Mouse (Mus musculus) limb, embryonic 14.5 days (tissue): ENCODE data around the gene Syncrip. TPM values are rescaled to one million over a fixed set of nuclear protein-coding genes. Genes with fewer than 3 reads are reported as not detected.
"Not testable (repeated sequence)": the region's sequence is repeated elsewhere in the genome, so short reads cannot be mapped to it uniquely, and the experiment has no call there.

Experiments
- ATAC-seq: fragments of 200-750 bp; cut with Nextera tagmentation; 2 replicates; pipeline ENCODE4 v1.8.0; 2017; ENCODE audit warnings: low read depth, moderate number of reproducible peaks, moderate TSS enrichment; ENCODE audit not compliant: low FRiP score
- DNase-seq: peaks from one replicate; pipeline ENCODE4 v3.0.0-alpha.2; 2015; ENCODE audit warnings: low spot score
- H3K27ac ChIP-seq: fragments of 300-500 bp; sonication (generic); replicated peaks from 2 replicates; pipeline ENCODE4 v1.5.1; 2014; ENCODE audit warnings: low read depth, mild to moderate bottlenecking, low read length, moderate library complexity, mixed read lengths
- H3K27me3 ChIP-seq: fragments of 300-500 bp; sonication (generic); 2 replicates; pipeline ENCODE4 v1.6.1; 2014; ENCODE audit warnings: low read length, mixed read lengths; ENCODE audit not compliant: control insufficient read depth, insufficient read depth
- H3K36me3 ChIP-seq: fragments of 300-500 bp; sonication (generic); 2 replicates; pipeline ENCODE4 v1.6.1; 2014; ENCODE audit warnings: mild to moderate bottlenecking, low read length, moderate library complexity, mixed read lengths; ENCODE audit not compliant: control insufficient read depth, insufficient read depth
- H3K4me1 ChIP-seq: fragments of 300-500 bp; sonication (generic); 2 replicates; pipeline ENCODE4 v1.6.1; 2014; ENCODE audit warnings: antibody characterized with exemption, low read length, mixed read lengths; ENCODE audit not compliant: control insufficient read depth, insufficient read depth
- H3K4me2 ChIP-seq: fragments of 300-500 bp; sonication (generic); replicated peaks from 2 replicates; pipeline ENCODE4 v1.6.1; 2014; ENCODE audit warnings: low read depth, mild to moderate bottlenecking, low read length, moderate library complexity; ENCODE audit not compliant: severe bottlenecking
- H3K4me3 ChIP-seq: fragments of 300-500 bp; sonication (generic); replicated peaks from 2 replicates; pipeline ENCODE4 v1.5.1; 2014; ENCODE audit warnings: low read length
- H3K9ac ChIP-seq: fragments of 300-500 bp; sonication (generic); 2 replicates; pipeline ENCODE4 v1.6.1; 2014; ENCODE audit warnings: mild to moderate bottlenecking, low read depth, low read length, moderate library complexity; ENCODE audit not compliant: severe bottlenecking
- H3K9me3 ChIP-seq: fragments of 300-500 bp; sonication (generic); 2 replicates; pipeline ENCODE4 v1.6.1; 2016; ENCODE audit warnings: low read length; ENCODE audit not compliant: control insufficient read depth
- POLR2A ChIP-seq: fragments of 200-500 bp; IDR thresholded peaks from 2 replicates; pipeline ENCODE4 v1.8.0; 2012; ENCODE audit warnings: inconsistent platforms, mild to moderate bottlenecking, moderate library complexity, borderline replicate concordance; ENCODE audit not compliant: insufficient read depth, insufficient read length; ENCODE audit errors: extremely low read depth
- WGBS: fragments of 180-500 bp; shearing (Covaris S2); extraction: QIAGEN DNeasy Blood & Tissue Kit; methylation state at CpG from one replicate; pipeline ENCODE4 v1.1.7; 2014; 5-methylcytosine and 5-hydroxymethylcytosine counted together
- polyA plus RNA-seq, 2 experiments: library from polyadenylated mRNA; depleted of rRNA in 1 of 2; stranded (reverse) in 1 of 2; unstranded in 1 of 2; fragments of >200 nt; fragmentation: Nextera tagmentation in 1 of 2; extraction: Ambion mirVana in 1 of 2; gene quantifications; 2 replicates each; pipeline versions ENCODE4 v1.2.1 to v1.2.3; 2012 to 2014

The Syncrip gene
- polyA plus RNA-seq (2012; rRNA removed), result 59.8 and 86.2 TPM in 2 replicates
- 119 and 122 TPM in 2 replicates for polyA plus RNA-seq (2014; fragmentation: Nextera tagmentation; extraction: Ambion mirVana)

DNA sequence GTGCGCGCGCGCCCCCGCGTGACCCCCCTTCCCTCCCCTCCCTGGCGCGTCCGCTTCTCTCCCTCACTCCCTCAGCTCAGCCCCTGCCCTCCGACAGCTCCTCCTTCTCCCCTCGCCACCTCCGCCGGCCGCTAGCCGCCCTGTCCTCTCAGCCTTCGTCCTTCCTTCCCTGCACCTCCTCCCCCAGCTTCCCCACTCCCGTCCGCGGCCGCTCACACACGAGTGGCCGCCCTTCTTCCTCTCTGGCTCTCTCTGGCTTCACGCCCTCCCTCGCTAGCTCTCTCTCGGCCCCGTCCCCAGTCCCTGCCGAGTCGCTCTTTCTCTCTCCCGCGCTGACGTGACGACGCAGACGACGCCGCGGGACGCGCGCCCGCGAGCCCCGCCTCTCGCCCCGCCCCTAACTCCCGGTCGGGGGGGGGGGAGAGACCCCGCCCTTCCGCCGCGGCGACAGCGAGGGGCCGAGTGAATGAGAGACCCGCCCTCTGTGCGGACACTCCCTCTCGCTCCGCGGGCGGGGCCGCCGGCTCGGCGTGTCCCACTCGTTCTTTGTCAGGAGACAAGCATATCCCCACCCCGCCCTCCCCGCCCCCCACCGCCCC, at the start of gene Syncrip:
Syncrip (minus strand) TSS at position 345 of the 599 bp plus-strand sequence.
- H3K9ac ChIP-seq, result peak within 1 kb of the TSS; percentile 98
- H3K4me1 ChIP-seq, H3K27me3 ChIP-seq, H3K9me3 ChIP-seq: not testable (repeated sequence)
- H3K27ac ChIP-seq, result peak within 1 kb of the TSS; percentile 98
- peak; percentile 69; the same call in 1 of the 2 replicates for TF ChIP-seq POLR2A
- under 1% methylated on average over 29 of the region's 68 CpGs for WGBS
- ATAC-seq (peak; percentile 93), DNase-seq (peak; percentile 95)
- H3K36me3 ChIP-seq, result peaks cover 18% of the 10 kb centered on the region; the same call in 1 of the 2 replicates
- peak within 1 kb of the TSS; percentile 98 for H3K4me3 ChIP-seq
- H3K4me2 ChIP-seq, result peak within 1 kb of the TSS; percentile 78

- Histone ChIP-seq H3K9me3 (no peaks in the 10 kb centered on the region), H3K9ac (no peak overlapping the region), H3K27me3 (no peaks in the 10 kb centered on the region), H3K4me3 (no peak overlapping the region), H3K36me3 (no peaks in the 10 kb centered on the region), H3K4me1 (no peaks in the 10 kb centered on the region), H3K27ac (no peak overlapping the region), H3K4me2 (no peak overlapping the region)
- ATAC-seq (no peak), DNase-seq (no peak)
- no peak for TF ChIP-seq POLR2A
- WGBS, result 43% methylated on average over 5 of the region's 5 CpGs
These were observed 47.7 kb upstream of the Syncrip start for GRCm38 (mm10) chr9:88529979-88530580.

GRCm38 (mm10) chr9:88529571-88529970, 47.2 kb upstream of the Syncrip start:
- TF ChIP-seq POLR2A, result no peak
- H3K4me3 ChIP-seq, result no peak overlapping the region
- DNase-seq, result no peak
- no peaks in the 10 kb centered on the region for H3K4me1 ChIP-seq
- H3K4me2 ChIP-seq, result no peak overlapping the region
- H3K27ac ChIP-seq, result no peak overlapping the region
- H3K27me3 ChIP-seq, result no peaks in the 10 kb centered on the region
- H3K9me3 ChIP-seq, result no peaks in the 10 kb centered on the region
- no peak for ATAC-seq
- WGBS, result 75% methylated on average over 3 of the region's 3 CpGs
- H3K36me3 ChIP-seq, result no peaks in the 10 kb centered on the region
- no peak overlapping the region for H3K9ac ChIP-seq

GRCm38 (mm10) chr9:88528736-88529135, 46.4 kb upstream of the Syncrip start:
- ATAC-seq (no peak), DNase-seq (no peak)
- Histone ChIP-seq H3K4me3 (no peak overlapping the region), H3K9ac (no peak overlapping the region), H3K4me1 (no peaks in the 10 kb centered on the region), H3K9me3 (no peaks in the 10 kb centered on the region), H3K36me3 (no peaks in the 10 kb centered on the region), H3K4me2 (no peak overlapping the region), H3K27me3 (no peaks in the 10 kb centered on the region), H3K27ac (no peak overlapping the region)
- WGBS, result 77% methylated on average over 5 of the region's 5 CpGs
- TF ChIP-seq POLR2A, result no peak

GRCm38 (mm10) chr9:88527956-88528355, 45.6 kb upstream of the Syncrip start:
- no peaks in the 10 kb centered on the region for H3K4me1 ChIP-seq
- H3K36me3 ChIP-seq, result no peaks in the 10 kb centered on the region
- no peak overlapping the region for H3K4me2 ChIP-seq
- H3K9me3 ChIP-seq, result no peaks in the 10 kb centered on the region
- TF ChIP-seq POLR2A, result no peak
- WGBS, result 66% methylated on average over 4 of the region's 4 CpGs
- no peak for ATAC-seq
- no peak overlapping the region for H3K27ac ChIP-seq
- no peak for DNase-seq
- H3K27me3 ChIP-seq, result no peaks in the 10 kb centered on the region
- H3K9ac ChIP-seq, result no peak overlapping the region
- no peak overlapping the region for H3K4me3 ChIP-seq
